Comparison of ENCODE assay signal across 9 mouse cellular contexts in the genomic region with DNA sequence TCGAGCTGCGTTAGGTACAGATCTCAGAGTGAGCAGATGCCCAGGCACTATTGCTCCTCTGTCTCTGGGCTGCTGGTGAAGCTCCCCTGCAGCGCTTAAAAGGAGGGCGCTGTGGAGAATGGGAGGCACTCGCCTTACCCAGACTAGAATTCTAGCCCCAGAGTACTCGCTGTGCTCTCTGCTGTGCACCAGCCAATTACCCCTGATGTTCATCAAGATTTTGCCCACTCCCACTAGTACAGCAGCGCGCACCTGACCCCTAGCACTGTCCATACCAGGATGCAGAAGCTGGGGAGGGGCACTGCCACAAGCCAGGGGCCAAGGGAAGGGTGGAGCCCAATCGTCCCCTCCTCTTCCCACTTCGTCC. TPM values are rescaled to one million over a fixed set of nuclear protein-coding genes. Genes with fewer than 3 reads are reported as not detected.
A peak's percentile ranks its signal among the peaks of the same experiment; 100 is the strongest.
DNase-seq lines count a peak whose midpoint lies in the region; ATAC-seq and TF ChIP-seq lines count a peak whose summit lies in the region.
"Had no signal": no experiment of that assay in that cellular context is flagged by ENCODE, and none has a peak within 500 bp of the region (broad histone marks: within the 10 kb centered on the region; RNA-seq: fewer than 3 reads in every experiment).

No protein-coding gene starts in this region.

- H3K27me3 ChIP-seq in lung, embryonic 16.5 days (ENCODE audit: control insufficient read depth, insufficient read depth, low read depth, low read length) = no peaks in the 10 kb centered on the region
- no peaks in the 10 kb centered on the region for H3K27me3 ChIP-seq in intestine, postnatal 0 days (replicated peaks; ENCODE audit: control insufficient read depth, insufficient read depth, low read length)
- H3K27me3 ChIP-seq in neural tube, embryonic 15.5 days (replicated peaks) = peaks cover 3% of the 10 kb centered on the region; the same call in 1 of the 2 replicates

- H3K4me3 ChIP-seq in lung, embryonic 16.5 days (ENCODE audit: low read length) = no peak overlapping the region
- H3K4me3 ChIP-seq in intestine, postnatal 0 days (ENCODE audit: low read depth, low read length) = no peak overlapping the region
- peak overlapping the region; percentile 30 for H3K4me3 ChIP-seq in neural tube, embryonic 15.5 days (replicated peaks)

- no peaks in the 10 kb centered on the region for H3K4me1 ChIP-seq in lung, embryonic 16.5 days (replicated peaks; ENCODE audit: control insufficient read depth, insufficient read depth, low read length)
- peaks cover 3% of the 10 kb centered on the region; the same call in 1 of the 2 replicates for H3K4me1 ChIP-seq in intestine, postnatal 0 days (replicated peaks; ENCODE audit: control insufficient read depth, insufficient read depth, low read length)
- peaks cover 10% of the 10 kb centered on the region for H3K4me1 ChIP-seq in neural tube, embryonic 15.5 days

- WGBS in lung, embryonic 16.5 days = 9% methylated on average over 9 of the region's 10 CpGs
- WGBS in intestine, postnatal 0 days = 7% methylated on average over 10 of the region's 10 CpGs
- 1% methylated on average over 8 of the region's 10 CpGs for WGBS in neural tube, embryonic 15.5 days

- ATAC-seq in cerebellum, adult (ENCODE audit: insufficient number of reproducible peaks, low FRiP score, low TSS enrichment) = peak; percentile 49; the same call in 1 of the 2 replicates
- ATAC-seq in lung, embryonic 16.5 days (ENCODE audit: low read depth) = peak; percentile 20; the same call in 1 of the 2 replicates
- peak; percentile 20; the same call in 1 of the 2 replicates for ATAC-seq in intestine, postnatal 0 days
- ATAC-seq in neural tube, embryonic 15.5 days (ENCODE audit: low FRiP score) = peak; percentile 85

- no peaks in the 10 kb centered on the region for H3K36me3 ChIP-seq in lung, embryonic 16.5 days (ENCODE audit: control insufficient read depth, insufficient read depth, low read length)
- no peaks in the 10 kb centered on the region for H3K36me3 ChIP-seq in intestine, postnatal 0 days (ENCODE audit: control insufficient read depth, insufficient read depth)
- H3K36me3 ChIP-seq in neural tube, embryonic 15.5 days = no peaks in the 10 kb centered on the region

- no peak overlapping the region for H3K27ac ChIP-seq in lung, embryonic 16.5 days (ENCODE audit: low read length)
- no peak overlapping the region for H3K27ac ChIP-seq in intestine, postnatal 0 days (ENCODE audit: low read depth, low read length)
- no peak overlapping the region for H3K27ac ChIP-seq in neural tube, embryonic 15.5 days (replicated peaks)

- TF ChIP-seq CTCF in intestine, postnatal 0 days (IDR thresholded peaks at IDR 0.05; ENCODE audit: low read depth) = no peak

- DNase-seq in cerebellum, postnatal 14 days = no peak
- no peak for DNase-seq in lung, postnatal 4 days
- DNase-seq in thymus, postnatal 10 days (ENCODE audit: low spot score in 2 of 2) = no peak
- no peak for DNase-seq in gastrocnemius, postnatal 25 days

- H3K4me2 ChIP-seq in lung, embryonic 16.5 days (ENCODE audit: low read depth, low read length) = no peak overlapping the region
- H3K4me2 ChIP-seq in intestine, postnatal 0 days (replicated peaks; ENCODE audit: low read depth) = peak overlapping the region; percentile 47
- peak overlapping the region; percentile 58 for H3K4me2 ChIP-seq in neural tube, embryonic 15.5 days

- H3K9me3 ChIP-seq in lung, embryonic 16.5 days (ENCODE audit: control insufficient read depth, low read length) = no peaks in the 10 kb centered on the region
- no peaks in the 10 kb centered on the region for H3K9me3 ChIP-seq in intestine, postnatal 0 days (ENCODE audit: control insufficient read depth)
- no peaks in the 10 kb centered on the region for H3K9me3 ChIP-seq in neural tube, embryonic 15.5 days (replicated peaks)

- no peak overlapping the region for H3K9ac ChIP-seq in lung, embryonic 16.5 days (ENCODE audit: low read length)
- H3K9ac ChIP-seq in intestine, postnatal 0 days (ENCODE audit: low read depth, low read length) = no peak overlapping the region
- peak overlapping the region; percentile 24; the same call in 1 of the 2 replicates for H3K9ac ChIP-seq in neural tube, embryonic 15.5 days (replicated peaks)

RNA-seq across cellular contexts. Expression of a gene that starts 10.3 kb away (rescaled TPM):
- 76.3 and 83.9 TPM in 2 replicates for polyA plus RNA-seq in lung, embryonic 16.5 days (2015; fragmentation: Nextera tagmentation; extraction: Ambion mirVana)
- 49.5 and 54.7 TPM in 2 replicates for polyA plus RNA-seq in intestine, postnatal 0 days (2015; fragmentation: Nextera tagmentation; extraction: Ambion mirVana)
- 51.2 and 55.6 TPM in 2 replicates for polyA plus RNA-seq in neural tube, embryonic 15.5 days (2015; fragmentation: Nextera tagmentation; extraction: Ambion mirVana)
- total RNA-seq in gastrocnemius, postnatal 25 days (2021) = 10 to 100 TPM; 37.8 to 42.9 TPM

RNA-seq across cellular contexts. Expression of a gene that starts 24.4 kb away (rescaled TPM):
- 2.1 and 2.5 TPM in 2 replicates for polyA plus RNA-seq in lung, embryonic 16.5 days (2015; fragmentation: Nextera tagmentation; extraction: Ambion mirVana)
- polyA plus RNA-seq in intestine, postnatal 0 days (2015; fragmentation: Nextera tagmentation; extraction: Ambion mirVana) = 5.8 and 6.4 TPM in 2 replicates
- polyA plus RNA-seq in neural tube, embryonic 15.5 days (2015; fragmentation: Nextera tagmentation; extraction: Ambion mirVana) = 110 and 132 TPM in 2 replicates
- 10 to 100 TPM; 16.8 to 46.3 TPM for total RNA-seq in gastrocnemius, postnatal 25 days (2021)

RNA-seq across cellular contexts. Expression of a gene that starts 49.3 kb away (rescaled TPM):
- not detected in 2 replicates for polyA plus RNA-seq in lung, embryonic 16.5 days (2015; fragmentation: Nextera tagmentation; extraction: Ambion mirVana)
- not detected in 2 replicates for polyA plus RNA-seq in intestine, postnatal 0 days (2015; fragmentation: Nextera tagmentation; extraction: Ambion mirVana)
- 0.40 and 0.50 TPM in 2 replicates for polyA plus RNA-seq in neural tube, embryonic 15.5 days (2015; fragmentation: Nextera tagmentation; extraction: Ambion mirVana)
- not detected for total RNA-seq in gastrocnemius, postnatal 25 days (2021)
- total RNA-seq: adrenal gland, adult 2 months had no signal
- polyA plus RNA-seq: adrenal gland, adult 2 months had no signal

Comparison
In these comparisons a context has a peak if more than half of its experiments do, and no peak if none do; other contexts are left out.
1. ATAC-seq: peak in every context shown above with its lines; median percentile 85 in neural tube, embryonic 15.5 days; 49 in cerebellum, adult; 20 in lung, embryonic 16.5 days; 20 in intestine, postnatal 0 days.
2. RNA of a gene that starts 24.4 kb away (polyA plus RNA-seq): 110 to 132 TPM in neural tube, embryonic 15.5 days; 5.8 to 6.4 TPM in intestine, postnatal 0 days and 2.1 to 2.5 TPM in lung, embryonic 16.5 days; every median in the first group is over 10 times any median in the second.